Mouse (Mus musculus) embryonic facial prominence, embryonic 15.5 days (tissue): ENCODE results near the gene Rhox4e. TPM values are rescaled to one million over a fixed set of nuclear protein-coding genes. Genes with fewer than 3 reads are reported as not detected.
"Not testable (repeated sequence)": the region's sequence is repeated elsewhere in the genome, so short reads cannot be mapped to it uniquely, and the experiment has no call there.

ENCODE experiments used
- ATAC-seq: fragments of 200-750 bp; cut with Nextera tagmentation; 2 replicates; pipeline ENCODE4 v1.8.0; 2017; ENCODE audit warnings: low read depth, moderate TSS enrichment; ENCODE audit not compliant: insufficient number of reproducible peaks, low FRiP score, low TSS enrichment
- H3K27ac ChIP-seq: fragments of 300-500 bp; sonication (generic); replicated peaks from 2 replicates; pipeline ENCODE4 v1.5.1; 2015; ENCODE audit warnings: mild to moderate bottlenecking, inconsistent platforms
- H3K27me3 ChIP-seq: fragments of 300-500 bp; sonication (generic); 2 replicates; pipeline ENCODE4 v1.6.1; 2015; ENCODE audit warnings: inconsistent platforms
- H3K36me3 ChIP-seq: fragments of 300-500 bp; sonication (generic); 2 replicates; pipeline ENCODE4 v1.6.1; 2015; ENCODE audit warnings: mild to moderate bottlenecking, inconsistent platforms
- H3K4me1 ChIP-seq: fragments of 300-500 bp; sonication (generic); 2 replicates; pipeline ENCODE4 v1.6.1; 2015; ENCODE audit warnings: inconsistent platforms
- H3K4me2 ChIP-seq: fragments of 300-500 bp; sonication (generic); replicated peaks from 2 replicates; pipeline ENCODE4 v1.6.1; 2015; ENCODE audit warnings: mild to moderate bottlenecking, inconsistent platforms
- H3K4me3 ChIP-seq: fragments of 300-500 bp; sonication (generic); replicated peaks from 2 replicates; pipeline ENCODE4 v1.5.1; 2015; ENCODE audit warnings: mild to moderate bottlenecking, inconsistent platforms
- H3K9ac ChIP-seq: fragments of 300-500 bp; sonication (generic); 2 replicates; pipeline ENCODE4 v1.6.1; 2015; ENCODE audit warnings: inconsistent platforms
- H3K9me3 ChIP-seq: fragments of 300-500 bp; sonication (generic); replicated peaks from 2 replicates; pipeline ENCODE4 v1.6.1; 2016; ENCODE audit warnings: inconsistent platforms
- WGBS: fragments of 180-500 bp; shearing (Covaris S2); methylation state at CpG from one replicate; pipeline ENCODE4 v1.1.7; 2015; 5-methylcytosine and 5-hydroxymethylcytosine counted together
- polyA plus RNA-seq: library from polyadenylated mRNA; unstranded; fragments of >200 nt; fragmentation: Nextera tagmentation; extraction: Ambion mirVana; gene quantifications from 2 replicates; pipeline ENCODE4 v1.2.1, GENCODE M21; 2015

The Rhox4e gene
- not detected in 2 replicates for polyA plus RNA-seq

DNA sequence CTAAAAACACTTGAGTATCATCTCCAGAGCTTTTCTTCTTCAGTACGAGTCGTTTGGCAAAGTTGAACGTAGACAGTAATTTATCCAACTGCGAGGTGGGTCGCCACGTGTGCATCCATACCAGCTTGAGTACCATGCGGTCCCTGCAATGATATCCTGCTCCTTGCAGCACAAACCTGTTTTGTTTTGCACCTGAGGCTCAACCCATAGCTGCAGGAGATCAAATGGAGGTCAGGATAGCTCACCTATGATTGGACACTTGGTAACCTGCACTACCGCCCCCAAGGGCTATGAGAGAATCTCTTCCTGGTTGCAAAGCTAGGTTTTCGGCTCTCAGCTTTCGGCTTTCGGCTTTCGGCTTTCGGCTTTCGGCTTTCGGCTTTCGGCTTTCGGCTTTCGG, at the start of gene Rhox4e:
Gene Rhox4e (plus strand): TSS at position 301 of the 400 bp plus-strand sequence.
- 96% methylated on average over 10 of the region's 18 CpGs for WGBS
- ATAC-seq: not testable (repeated sequence)

DNA sequence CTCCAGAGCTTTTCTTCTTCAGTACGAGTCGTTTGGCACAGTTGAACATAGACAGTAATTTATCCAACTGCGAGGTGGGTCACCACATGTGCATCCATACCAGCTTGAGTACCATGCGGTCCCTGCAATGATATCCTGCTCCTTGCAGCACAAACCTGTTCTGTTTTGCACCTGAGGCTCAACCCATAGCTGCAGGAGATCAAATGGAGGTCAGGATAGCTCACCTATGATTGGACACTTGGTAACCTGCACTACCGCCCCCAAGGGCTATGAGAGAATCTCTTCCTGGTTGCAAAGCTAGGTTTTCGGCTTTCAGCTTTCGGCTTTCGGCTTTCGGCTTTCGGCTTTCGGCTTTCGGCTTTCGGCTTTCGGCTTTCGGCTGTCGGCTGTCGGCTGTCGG, 43.2 kb upstream of the Rhox4e start, which contains the start of gene Rhox4d:
Gene Rhox4d (plus strand): TSS at position 301 of the 400 bp plus-strand sequence.
- WGBS: 92% methylated on average over 16 of the region's 18 CpGs
- not testable (repeated sequence) for ATAC-seq, H3K4me3 ChIP-seq, H3K4me2 ChIP-seq, H3K27me3 ChIP-seq, H3K9ac ChIP-seq, H3K9me3 ChIP-seq, H3K27ac ChIP-seq, H3K4me1 ChIP-seq, H3K36me3 ChIP-seq

More for the DNA sequence above, at the start of gene Rhox4e:
- H3K27ac ChIP-seq, H3K36me3 ChIP-seq, H3K4me2 ChIP-seq, H3K4me3 ChIP-seq, H3K27me3 ChIP-seq, H3K9me3 ChIP-seq, H3K9ac ChIP-seq, H3K4me1 ChIP-seq: not testable (repeated sequence)

DNA sequence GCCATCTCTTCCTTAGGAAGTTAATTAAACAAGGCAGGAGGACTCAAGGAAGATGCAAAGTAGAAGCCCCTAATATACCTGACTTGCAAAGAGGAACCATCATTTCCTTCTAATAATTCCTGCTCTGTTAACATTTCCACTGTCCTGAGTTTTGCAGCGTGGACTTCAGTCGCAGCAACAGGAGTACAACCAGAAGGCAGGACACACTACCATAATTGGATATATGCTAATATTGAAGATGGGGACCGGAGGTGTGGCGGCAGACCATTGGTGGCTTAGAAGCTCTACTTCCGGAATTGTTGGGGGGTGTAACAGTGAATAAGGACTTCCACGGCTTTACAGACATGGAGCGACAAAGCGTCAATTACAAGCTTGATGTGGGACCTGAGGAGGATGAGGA, 27.1 kb upstream of the Rhox4e start, which contains the start of gene Rhox2e:
Gene Rhox2e (plus strand): TSS at position 301 of the 400 bp plus-strand sequence.
- H3K27me3 ChIP-seq, H3K4me1 ChIP-seq, H3K36me3 ChIP-seq, ATAC-seq, H3K27ac ChIP-seq, H3K4me2 ChIP-seq, H3K4me3 ChIP-seq, H3K9ac ChIP-seq, H3K9me3 ChIP-seq: not testable (repeated sequence)
- 100% methylated on average over 2 of the region's 8 CpGs for WGBS

DNA sequence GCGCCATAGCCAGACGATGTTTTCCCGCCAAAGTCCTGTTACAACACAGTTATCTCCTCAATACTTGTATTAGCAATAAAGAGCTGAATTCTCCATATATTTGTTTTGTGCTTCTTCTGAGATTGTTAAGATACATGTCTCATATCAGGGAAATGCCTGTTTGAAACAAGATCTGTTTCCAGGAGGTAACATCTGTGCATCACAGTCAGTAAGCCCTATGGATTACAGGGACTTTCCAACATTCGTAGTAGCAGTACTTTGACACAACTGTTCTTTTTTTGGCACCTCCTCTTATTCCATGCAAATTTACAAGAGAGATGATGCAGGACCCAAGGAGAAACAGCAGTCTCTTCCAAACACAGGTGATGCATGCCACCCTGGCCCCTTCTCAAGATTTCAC, 15.5 kb upstream of the Rhox4e start, which contains the start of gene Rhox3e:
Gene Rhox3e (plus strand): TSS at position 301 of the 400 bp plus-strand sequence.
- not testable (repeated sequence) for H3K27me3 ChIP-seq, H3K4me3 ChIP-seq, H3K4me1 ChIP-seq, H3K36me3 ChIP-seq, H3K4me2 ChIP-seq, H3K9ac ChIP-seq, H3K9me3 ChIP-seq, ATAC-seq, H3K27ac ChIP-seq
- WGBS: 60% methylated on average over 1 of the region's 4 CpGs

DNA sequence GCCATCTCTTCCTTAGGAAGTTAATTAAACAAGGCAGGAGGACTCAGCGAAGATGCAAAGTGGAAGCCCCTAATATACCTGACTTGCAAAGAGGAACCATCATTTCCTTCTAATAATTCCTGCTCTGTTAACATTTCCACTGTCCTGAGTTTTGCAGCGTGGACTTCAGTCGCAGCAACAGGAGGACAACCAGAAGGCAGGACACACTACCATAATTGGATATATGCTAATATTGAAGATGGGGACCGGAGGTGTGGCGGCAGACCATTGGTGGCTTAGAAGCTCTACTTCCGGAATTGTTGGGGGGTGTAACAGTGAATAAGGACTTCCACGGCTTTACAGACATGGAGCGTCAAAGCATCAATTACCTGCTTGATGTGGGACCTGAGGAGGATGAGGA, 13.9 kb downstream of the Rhox4e start, which contains the start of gene Rhox2f:
Gene Rhox2f (plus strand): TSS at position 301 of the 400 bp plus-strand sequence.
- H3K27ac ChIP-seq, H3K4me3 ChIP-seq, H3K9me3 ChIP-seq, H3K4me1 ChIP-seq, H3K36me3 ChIP-seq, ATAC-seq, H3K27me3 ChIP-seq, H3K4me2 ChIP-seq, H3K9ac ChIP-seq: not testable (repeated sequence)
- WGBS: 93% methylated on average over 8 of the region's 8 CpGs

DNA sequence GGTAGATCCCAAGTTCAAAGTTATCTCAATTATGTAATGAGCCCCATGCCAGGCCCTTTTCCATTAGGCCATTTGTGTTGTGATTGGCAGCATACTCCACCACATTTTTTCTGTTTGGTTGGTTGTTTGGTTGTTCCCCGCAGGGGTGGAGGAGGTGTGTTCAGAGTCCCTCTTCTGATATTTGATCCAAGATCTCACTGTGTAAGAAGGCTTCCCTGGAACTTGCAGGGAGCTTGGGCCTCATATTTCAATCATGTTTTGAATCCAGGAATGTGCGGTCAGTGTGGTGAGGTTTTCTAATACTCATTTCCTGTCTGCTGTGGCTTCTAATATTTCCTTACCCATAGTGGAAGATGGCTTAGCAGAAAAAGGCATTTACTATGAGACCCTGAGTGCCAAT, 15.4 kb downstream of the Rhox4e start:
- H3K27me3 ChIP-seq, ATAC-seq, H3K27ac ChIP-seq, H3K4me3 ChIP-seq, H3K4me1 ChIP-seq, H3K9ac ChIP-seq, H3K4me2 ChIP-seq, H3K36me3 ChIP-seq, H3K9me3 ChIP-seq: not testable (repeated sequence)
- 32% methylated on average over 2 of the region's 2 CpGs for WGBS

DNA sequence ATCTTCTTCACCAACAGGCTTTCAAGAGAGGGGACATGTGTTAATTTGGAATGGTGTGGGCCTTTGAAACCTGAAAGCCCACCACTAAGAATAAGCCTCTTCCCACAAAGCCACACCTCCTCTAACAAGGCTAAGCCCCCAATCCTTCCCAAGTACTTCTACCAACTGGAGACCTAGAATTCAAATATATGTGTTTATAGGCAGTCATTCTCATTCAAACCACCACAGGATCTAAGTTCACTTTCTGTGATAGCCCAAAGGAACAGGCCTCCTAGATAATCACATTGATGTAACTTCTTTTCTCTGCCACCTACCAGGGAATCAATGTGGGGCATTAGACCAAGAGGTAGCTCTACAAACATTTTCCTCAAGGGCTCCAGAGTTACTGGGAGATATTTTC, 23.5 kb downstream of the Rhox4e start, which contains the start of gene Rhox3f:
Gene Rhox3f (plus strand): TSS at position 301 of the 400 bp plus-strand sequence.
- not testable (repeated sequence) for ATAC-seq, H3K27me3 ChIP-seq

DNA sequence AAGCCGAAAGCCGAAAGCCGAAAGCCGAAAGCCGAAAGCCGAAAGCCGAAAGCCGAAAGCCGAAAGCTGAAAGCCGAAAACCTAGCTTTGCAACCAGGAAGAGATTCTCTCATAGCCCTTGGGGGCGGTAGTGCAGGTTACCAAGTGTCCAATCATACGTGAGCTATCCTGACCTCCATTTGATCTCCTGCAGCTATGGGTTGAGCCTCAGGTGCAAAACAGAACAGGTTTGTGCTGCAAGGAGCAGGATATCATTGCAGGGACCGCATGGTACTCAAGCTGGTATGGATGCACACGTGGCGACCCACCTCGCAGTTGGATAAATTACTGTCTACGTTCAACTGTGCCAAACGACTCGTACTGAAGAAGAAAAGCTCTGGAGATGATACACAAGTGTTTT, 50.4 kb downstream of the Rhox4e start, which contains the start of gene Rhox4f:
Gene Rhox4f (minus strand): TSS at position 101 of the 400 bp plus-strand sequence.
- ATAC-seq, H3K27me3 ChIP-seq, H3K9me3 ChIP-seq, H3K9ac ChIP-seq, H3K4me3 ChIP-seq, H3K4me2 ChIP-seq, H3K27ac ChIP-seq, H3K4me1 ChIP-seq, H3K36me3 ChIP-seq: not testable (repeated sequence)
- WGBS: 93% methylated on average over 13 of the region's 19 CpGs

More for the DNA sequence above, 23.5 kb downstream of the Rhox4e start, which contains the start of gene Rhox3f:
- not testable (repeated sequence) for H3K9me3 ChIP-seq, H3K4me1 ChIP-seq, H3K36me3 ChIP-seq, H3K4me3 ChIP-seq, H3K9ac ChIP-seq, H3K4me2 ChIP-seq, H3K27ac ChIP-seq

Other genes starting within 250 kb of the Rhox4e start
- not detected in 2 replicates for gene Rhox3a2, start 177.4 kb upstream of the Rhox4e start, polyA plus RNA-seq
- gene Rhox4a2, start 166.6 kb upstream of the Rhox4e start, polyA plus RNA-seq: 0.55 and 1.5 TPM in 2 replicates
- not detected in 2 replicates for gene Rhox2b, start 145.3 kb upstream of the Rhox4e start, polyA plus RNA-seq
- gene Rhox4b, start 124.9 kb upstream of the Rhox4e start, polyA plus RNA-seq: 0.43 and 0.72 TPM in 2 replicates
- gene Rhox2c, start 103.7 kb upstream of the Rhox4e start, polyA plus RNA-seq: not detected in 2 replicates
- gene Rhox3c, start 98.8 kb upstream of the Rhox4e start, polyA plus RNA-seq: not detected in 2 replicates
- gene Rhox4c, start 77.1 kb upstream of the Rhox4e start, polyA plus RNA-seq: not detected in 2 replicates
- not detected in 2 replicates for gene Rhox2d, start 64.0 kb upstream of the Rhox4e start, polyA plus RNA-seq
- gene Rhox4d, start 43.1 kb upstream of the Rhox4e start, polyA plus RNA-seq: not detected in 2 replicates
- not detected in 2 replicates for gene Rhox2e, start 27.0 kb upstream of the Rhox4e start, polyA plus RNA-seq
- not detected in 2 replicates for gene Rhox3e, start 15.4 kb upstream of the Rhox4e start, polyA plus RNA-seq
- gene Rhox2f, start 14.0 kb downstream of the Rhox4e start, polyA plus RNA-seq: not detected in 2 replicates
- not detected in 2 replicates for gene Rhox3f, start 23.6 kb downstream of the Rhox4e start, polyA plus RNA-seq
- not detected in 2 replicates for gene Rhox4f, start 50.3 kb downstream of the Rhox4e start, polyA plus RNA-seq
- not detected in 2 replicates for gene Rhox3g, start 71.2 kb downstream of the Rhox4e start, polyA plus RNA-seq
- not detected in 2 replicates for gene Rhox2g, start 86.1 kb downstream of the Rhox4e start, polyA plus RNA-seq
- not detected in 2 replicates for gene Rhox4g, start 93.9 kb downstream of the Rhox4e start, polyA plus RNA-seq
- gene Rhox3h, start 111.4 kb downstream of the Rhox4e start, polyA plus RNA-seq: not detected in 2 replicates
- gene Rhox2h, start 115.9 kb downstream of the Rhox4e start, polyA plus RNA-seq: not detected in 2 replicates
- 1.3 and 2.2 TPM in 2 replicates for gene Rhox5, start 247.4 kb downstream of the Rhox4e start, polyA plus RNA-seq